Mouse (Mus musculus): ENCODE measurements around the gene Bpifb4.

DNA sequence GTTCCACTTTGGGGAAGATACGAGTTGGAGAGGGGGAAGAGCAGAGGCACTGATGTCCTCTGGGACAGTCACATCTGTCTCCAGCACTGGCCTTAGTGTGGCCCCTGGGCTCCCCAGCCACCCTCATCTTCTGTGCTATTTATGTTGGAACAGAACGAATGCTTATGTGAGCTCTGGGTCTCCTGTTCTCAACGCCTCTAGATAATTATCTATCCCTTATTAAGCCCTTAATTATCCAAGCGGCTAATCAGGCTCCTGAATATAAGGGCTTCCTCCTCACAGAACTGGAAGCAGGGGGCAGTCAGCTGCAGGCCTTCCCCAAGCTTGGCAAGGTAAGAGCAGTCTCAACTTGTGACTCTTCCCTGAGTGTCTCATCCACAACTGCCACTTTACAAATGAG, 37.9 kb upstream of the Bpifb4 start, which contains the start of gene Bpifb6:
- TF ChIP-seq CTCF (IDR thresholded peaks at IDR 0.05; ENCODE audit: extremely low read depth, insufficient read depth, low read length) (no peak), POLR2A (IDR thresholded peaks at IDR 0.05; ENCODE audit: extremely low read depth, insufficient read depth, low read length) (no peak)

Measured in cortical plate, adult 2 months (tissue).